Mouse (Mus musculus): ENCODE data around the gene Alk.
A peak's percentile ranks its signal among the peaks of the same experiment; 100 is the strongest.

Gene Alk

GRCm38 (mm10) chr17:72604610-72604980, at the start of gene Alk:
Alk (minus strand) TSS chr17:72604627.
- peak; percentile 69 to 81 for DNase-seq (ENCODE audit: low spot score in 2 of 2)

GRCm38 (mm10) chr17:72652801-72653200, 48.4 kb upstream of the Alk start:
- no peak for DNase-seq (ENCODE audit: low spot score in 2 of 2)

- peak in 1 of 2 experiments; percentile 36 for DNase-seq (ENCODE audit: low spot score in 2 of 2)
These were observed 44.3 kb upstream of the Alk start for GRCm38 (mm10) chr17:72648607-72649217.

- DNase-seq (ENCODE audit: low spot score in 2 of 2) = peak in 1 of 2 experiments; percentile 79
These were observed 41.7 kb upstream of the Alk start for GRCm38 (mm10) chr17:72646167-72646566.

GRCm38 (mm10) chr17:72640095-72640494, 35.7 kb upstream of the Alk start:
- no peak for DNase-seq (ENCODE audit: low spot score in 2 of 2)

- DNase-seq (ENCODE audit: low spot score in 2 of 2) = no peak
These were observed 35.0 kb upstream of the Alk start for GRCm38 (mm10) chr17:72639400-72639799.

- peak; percentile 59 to 83 for DNase-seq (ENCODE audit: low spot score in 2 of 2)
These were observed 1.8 kb upstream of the Alk start for GRCm38 (mm10) chr17:72606251-72606650.

GRCm38 (mm10) chr17:72603886-72604609, 379 bp downstream of the Alk start:
- no peak for DNase-seq (ENCODE audit: low spot score in 2 of 2)

GRCm38 (mm10) chr17:72603118-72603885, 1.1 kb downstream of the Alk start:
- peak; percentile 66 to 80 for DNase-seq (ENCODE audit: low spot score in 2 of 2)

GRCm38 (mm10) chr17:72600806-72601205, 3.6 kb downstream of the Alk start:
- DNase-seq (ENCODE audit: low spot score in 2 of 2) = no peak

GRCm38 (mm10) chr17:72587671-72588070, 16.8 kb downstream of the Alk start:
- no peak for DNase-seq (ENCODE audit: low spot score in 2 of 2)

- no peak for DNase-seq (ENCODE audit: low spot score in 2 of 2)
These were observed 24.3 kb downstream of the Alk start for GRCm38 (mm10) chr17:72580142-72580541.

GRCm38 (mm10) chr17:72579321-72579720, 25.1 kb downstream of the Alk start:
- DNase-seq (ENCODE audit: low spot score in 2 of 2) = no peak

- no peak for DNase-seq (ENCODE audit: low spot score in 2 of 2)
These were observed 33.0 kb downstream of the Alk start for GRCm38 (mm10) chr17:72571379-72571778.

- DNase-seq (ENCODE audit: low spot score in 2 of 2) = no peak
These were observed 34.9 kb downstream of the Alk start for GRCm38 (mm10) chr17:72569491-72569890.

GRCm38 (mm10) chr17:72563423-72563822, 41.0 kb downstream of the Alk start:
- no peak for DNase-seq (ENCODE audit: low spot score in 2 of 2)

GRCm38 (mm10) chr17:72561471-72561870, 43.0 kb downstream of the Alk start:
- no peak for DNase-seq (ENCODE audit: low spot score in 2 of 2)

GRCm38 (mm10) chr17:72560771-72561170, 43.7 kb downstream of the Alk start:
- DNase-seq (ENCODE audit: low spot score in 2 of 2) = no peak

GRCm38 (mm10) chr17:72557029-72557735, 47.2 kb downstream of the Alk start:
- no peak for DNase-seq (ENCODE audit: low spot score in 2 of 2)

- no peak for DNase-seq (ENCODE audit: low spot score in 2 of 2)
These were observed 58.2 kb downstream of the Alk start for GRCm38 (mm10) chr17:72546274-72546673.

- no peak for DNase-seq (ENCODE audit: low spot score in 2 of 2)
These were observed 69.1 kb downstream of the Alk start for GRCm38 (mm10) chr17:72535304-72535703.

GRCm38 (mm10) chr17:72532266-72532665, 72.2 kb downstream of the Alk start:
- DNase-seq (ENCODE audit: low spot score in 2 of 2) = no peak

Measured in urinary bladder, adult 18-20 months (tissue).